Mouse (Mus musculus): ENCODE measurements around the gene Limd2. TPM values are rescaled to one million over a fixed set of nuclear protein-coding genes. Genes with fewer than 3 reads are reported as not detected.
A peak's percentile ranks its signal among the peaks of the same experiment; 100 is the strongest.

Gene Limd2
- polyA plus RNA-seq, 1 experiment: 48.3 TPM

- no peaks in the 10 kb centered on the region for H3K27me3 ChIP-seq (replicated peaks; ENCODE audit: control insufficient read depth, insufficient read depth, low read length)
- H3K36me3 ChIP-seq (ENCODE audit: control insufficient read depth, insufficient read depth, low read length): no peaks in the 10 kb centered on the region
- WGBS: under 1% methylated on average over 25 of the region's 25 CpGs
- H3K4me1 ChIP-seq (ENCODE audit: control insufficient read depth, insufficient read depth, low read length): peaks cover 6% of the 10 kb centered on the region; the same call in 1 of the 2 replicates
- TF ChIP-seq CTCF (conservative IDR thresholded peaks at IDR 0.05; ENCODE audit: insufficient read depth, insufficient read length, low read depth, low read length): no peak
- no peak for TF ChIP-seq POLR2A (IDR thresholded peaks at IDR 0.05; ENCODE audit: low read depth, low read length)
- DNase-seq: peak; percentile 52
- peak overlapping the region; percentile 70 for H3K4me3 ChIP-seq (ENCODE audit: insufficient read depth, low read depth, low read length)
- H3K27ac ChIP-seq (ENCODE audit: insufficient read depth, low read depth, low read length): peak overlapping the region; percentile 22; the same call in 1 of the 2 replicates
Measured at GRCm38 (mm10) chr11:106159216-106159920, 1.3 kb downstream of the Limd2 start.

- 24% methylated on average over 9 of the region's 9 CpGs for WGBS
Measured at GRCm38 (mm10) chr11:106158930-106159215, 1.8 kb downstream of the Limd2 start.

DNA sequence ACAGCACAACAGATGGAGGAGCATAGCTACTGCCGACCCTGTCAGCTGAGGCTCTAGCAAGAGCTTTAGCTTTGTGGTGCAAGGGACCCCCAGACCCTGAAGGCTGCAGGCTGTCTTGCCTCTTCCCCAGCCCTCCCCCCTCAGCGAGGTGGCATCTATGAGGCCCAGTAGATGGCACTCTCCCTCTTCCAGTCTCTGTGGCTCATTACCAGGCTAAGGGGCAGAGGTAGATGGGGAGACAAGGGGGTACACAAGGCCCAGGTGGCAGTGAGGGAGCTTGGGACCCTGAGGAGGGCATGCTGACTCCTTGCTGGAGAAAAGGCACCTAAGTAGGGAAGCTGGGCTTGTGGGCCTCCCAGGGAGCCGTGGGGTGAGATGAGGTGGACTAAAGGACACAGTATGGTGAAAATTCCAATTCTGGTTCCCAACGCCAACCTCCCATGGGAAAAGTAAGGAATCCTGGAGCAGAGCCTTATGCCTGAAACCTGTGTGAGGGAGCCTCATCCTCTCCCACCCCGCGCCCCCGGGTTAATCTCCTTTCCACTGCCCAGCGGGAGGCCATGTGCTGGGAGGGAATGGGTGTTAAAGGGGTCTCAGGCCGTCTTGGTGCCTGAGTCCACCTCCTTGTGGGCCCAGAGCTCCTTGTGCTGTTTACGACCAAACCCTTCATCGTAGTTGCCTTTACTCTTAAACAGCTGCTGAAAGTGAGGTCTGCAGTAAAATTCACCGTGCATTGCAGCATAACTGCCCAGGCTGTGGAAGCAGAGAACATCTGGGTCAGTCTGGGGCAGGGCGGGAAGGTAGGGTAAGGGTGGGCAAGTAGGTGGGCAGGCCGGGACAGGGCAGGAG lies 2.4 kb downstream of the Limd2 start:
- TF ChIP-seq CTCF (conservative IDR thresholded peaks at IDR 0.05; ENCODE audit: insufficient read depth, insufficient read length, low read depth, low read length) (peak; percentile 69), POLR2A (IDR thresholded peaks at IDR 0.05; ENCODE audit: low read depth, low read length) (no peak)
- Histone ChIP-seq H3K4me1 (ENCODE audit: control insufficient read depth, insufficient read depth, low read length) (peaks cover 6% of the 10 kb centered on the region; the same call in 1 of the 2 replicates), H3K4me3 (ENCODE audit: insufficient read depth, low read depth, low read length) (no peak overlapping the region), H3K27ac (ENCODE audit: insufficient read depth, low read depth, low read length) (no peak overlapping the region), H3K27me3 (replicated peaks; ENCODE audit: control insufficient read depth, insufficient read depth, low read length) (no peaks in the 10 kb centered on the region), H3K36me3 (ENCODE audit: control insufficient read depth, insufficient read depth, low read length) (no peaks in the 10 kb centered on the region)
- DNase-seq: peak; percentile 31
- 49% methylated on average over 14 of the region's 14 CpGs for WGBS

More at GRCm38 (mm10) chr11:106158930-106159215, 1.8 kb downstream of the Limd2 start:
- no peak for DNase-seq
- H3K36me3 ChIP-seq (ENCODE audit: control insufficient read depth, insufficient read depth, low read length): no peaks in the 10 kb centered on the region
- H3K27me3 ChIP-seq (replicated peaks; ENCODE audit: control insufficient read depth, insufficient read depth, low read length): no peaks in the 10 kb centered on the region
- H3K4me3 ChIP-seq (ENCODE audit: insufficient read depth, low read depth, low read length): peak overlapping the region; percentile 70
- no peak for TF ChIP-seq POLR2A (IDR thresholded peaks at IDR 0.05; ENCODE audit: low read depth, low read length)
- TF ChIP-seq CTCF (conservative IDR thresholded peaks at IDR 0.05; ENCODE audit: insufficient read depth, insufficient read length, low read depth, low read length): no peak
- peaks cover 6% of the 10 kb centered on the region; the same call in 1 of the 2 replicates for H3K4me1 ChIP-seq (ENCODE audit: control insufficient read depth, insufficient read depth, low read length)
- peak overlapping the region; percentile 4; the same call in 1 of the 2 replicates for H3K27ac ChIP-seq (ENCODE audit: insufficient read depth, low read depth, low read length)

GRCm38 (mm10) chr11:106157154-106157553 lies 3.5 kb downstream of the Limd2 start:
- Histone ChIP-seq H3K4me1 (ENCODE audit: control insufficient read depth, insufficient read depth, low read length) (peaks cover 6% of the 10 kb centered on the region; the same call in 1 of the 2 replicates), H3K36me3 (ENCODE audit: control insufficient read depth, insufficient read depth, low read length) (no peaks in the 10 kb centered on the region), H3K27me3 (replicated peaks; ENCODE audit: control insufficient read depth, insufficient read depth, low read length) (no peaks in the 10 kb centered on the region), H3K27ac (ENCODE audit: insufficient read depth, low read depth, low read length) (no peak overlapping the region), H3K4me3 (ENCODE audit: insufficient read depth, low read depth, low read length) (no peak overlapping the region)
- 72% methylated on average over 7 of the region's 7 CpGs for WGBS
- DNase-seq: no peak
- TF ChIP-seq POLR2A (IDR thresholded peaks at IDR 0.05; ENCODE audit: low read depth, low read length) (no peak), CTCF (conservative IDR thresholded peaks at IDR 0.05; ENCODE audit: insufficient read depth, insufficient read length, low read depth, low read length) (no peak)

DNA sequence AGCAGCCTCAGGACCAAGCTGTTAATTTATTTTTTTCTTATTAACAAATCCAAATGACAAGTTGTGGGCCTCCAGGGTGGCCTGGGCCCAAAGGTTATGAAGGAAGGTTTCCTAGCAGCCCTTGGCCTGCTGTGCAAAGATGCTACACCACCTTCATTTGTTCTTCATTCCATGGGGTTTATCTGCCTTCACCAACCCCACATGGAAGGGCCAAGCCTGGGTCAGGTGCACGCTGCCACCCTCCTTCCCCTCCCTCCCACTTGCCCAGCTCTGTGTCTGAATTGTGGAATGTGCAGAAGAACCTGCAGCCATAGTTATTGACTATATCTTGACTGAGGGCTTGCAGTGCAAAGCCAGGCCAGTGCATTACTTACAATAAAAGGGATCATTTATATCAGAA lies 4.4 kb downstream of the Limd2 start:
- Histone ChIP-seq H3K36me3 (ENCODE audit: control insufficient read depth, insufficient read depth, low read length) (no peaks in the 10 kb centered on the region), H3K27ac (ENCODE audit: insufficient read depth, low read depth, low read length) (no peak overlapping the region), H3K4me1 (ENCODE audit: control insufficient read depth, insufficient read depth, low read length) (peaks cover 6% of the 10 kb centered on the region; the same call in 1 of the 2 replicates), H3K27me3 (replicated peaks; ENCODE audit: control insufficient read depth, insufficient read depth, low read length) (no peaks in the 10 kb centered on the region), H3K4me3 (ENCODE audit: insufficient read depth, low read depth, low read length) (no peak overlapping the region)
- WGBS: 86% methylated on average over 1 of the region's 1 CpGs
- TF ChIP-seq CTCF (conservative IDR thresholded peaks at IDR 0.05; ENCODE audit: insufficient read depth, insufficient read length, low read depth, low read length): no peak
- TF ChIP-seq POLR2A (IDR thresholded peaks at IDR 0.05; ENCODE audit: low read depth, low read length): no peak
- DNase-seq: no peak

DNA sequence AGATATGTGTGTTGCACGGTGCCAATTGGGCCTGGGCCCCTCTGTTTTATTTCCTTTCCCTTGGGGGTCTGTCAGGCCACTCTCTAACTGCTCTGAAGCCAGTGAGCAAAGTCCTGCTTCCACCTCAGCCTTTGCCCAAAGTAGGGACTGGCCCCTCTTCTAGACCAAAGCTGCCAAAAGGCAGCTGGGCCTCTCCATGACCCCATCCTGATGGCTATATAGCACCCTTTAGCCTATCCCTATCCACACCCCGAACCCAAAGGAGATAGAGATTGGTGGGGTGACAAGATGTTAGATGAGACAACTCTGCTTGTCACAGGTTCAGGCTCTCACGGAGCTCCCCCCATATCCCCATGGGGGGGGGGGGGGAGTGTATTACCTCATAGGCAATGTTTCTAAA lies 4.9 kb downstream of the Limd2 start:
- 53% methylated on average over 3 of the region's 3 CpGs for WGBS
- H3K36me3 ChIP-seq (ENCODE audit: control insufficient read depth, insufficient read depth, low read length): peaks cover 2% of the 10 kb centered on the region; the same call in 1 of the 2 replicates
- DNase-seq: no peak

DNA sequence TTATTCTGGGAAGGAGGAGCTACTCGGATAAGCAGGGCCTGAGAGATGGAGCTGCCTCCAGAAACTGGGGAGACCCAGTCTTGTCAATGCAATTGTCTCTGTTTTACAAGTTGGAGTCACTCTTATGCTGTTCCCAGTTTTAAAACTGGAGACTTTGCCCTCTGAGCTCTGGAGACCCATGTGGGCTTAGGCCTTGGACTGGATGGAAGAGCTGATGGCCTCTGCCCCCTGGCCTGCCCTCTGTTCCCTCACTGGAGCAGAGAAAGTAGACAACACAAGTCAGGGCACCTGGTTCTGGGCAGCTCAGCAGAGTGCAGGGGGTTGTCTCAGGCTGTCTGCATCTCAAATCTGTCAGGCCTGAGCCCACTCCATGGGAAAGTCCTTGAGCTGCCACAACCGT lies 5.9 kb downstream of the Limd2 start:
- Histone ChIP-seq H3K4me1 (ENCODE audit: control insufficient read depth, insufficient read depth, low read length) (peaks cover 6% of the 10 kb centered on the region; the same call in 1 of the 2 replicates), H3K27ac (ENCODE audit: insufficient read depth, low read depth, low read length) (no peak overlapping the region), H3K4me3 (ENCODE audit: insufficient read depth, low read depth, low read length) (no peak overlapping the region), H3K27me3 (replicated peaks; ENCODE audit: control insufficient read depth, insufficient read depth, low read length) (no peaks in the 10 kb centered on the region), H3K36me3 (ENCODE audit: control insufficient read depth, insufficient read depth, low read length) (peaks cover 3% of the 10 kb centered on the region; the same call in 1 of the 2 replicates)
- no peak for TF ChIP-seq CTCF (conservative IDR thresholded peaks at IDR 0.05; ENCODE audit: insufficient read depth, insufficient read length, low read depth, low read length)
- no peak for TF ChIP-seq POLR2A (IDR thresholded peaks at IDR 0.05; ENCODE audit: low read depth, low read length)
- 59% methylated on average over 2 of the region's 2 CpGs for WGBS
- DNase-seq: peak; percentile 62

More for the DNA sequence above, 4.9 kb downstream of the Limd2 start:
- H3K4me1 ChIP-seq (ENCODE audit: control insufficient read depth, insufficient read depth, low read length): peaks cover 6% of the 10 kb centered on the region; the same call in 1 of the 2 replicates
- no peak overlapping the region for H3K4me3 ChIP-seq (ENCODE audit: insufficient read depth, low read depth, low read length)
- TF ChIP-seq POLR2A (IDR thresholded peaks at IDR 0.05; ENCODE audit: low read depth, low read length) (no peak), CTCF (conservative IDR thresholded peaks at IDR 0.05; ENCODE audit: insufficient read depth, insufficient read length, low read depth, low read length) (no peak)
- no peaks in the 10 kb centered on the region for H3K27me3 ChIP-seq (replicated peaks; ENCODE audit: control insufficient read depth, insufficient read depth, low read length)
- no peak overlapping the region for H3K27ac ChIP-seq (ENCODE audit: insufficient read depth, low read depth, low read length)

All from kidney, adult 2 months (tissue).